Mouse (Mus musculus): ENCODE results near the gene 4930562C15Rik.

The 4930562C15Rik gene

DNA sequence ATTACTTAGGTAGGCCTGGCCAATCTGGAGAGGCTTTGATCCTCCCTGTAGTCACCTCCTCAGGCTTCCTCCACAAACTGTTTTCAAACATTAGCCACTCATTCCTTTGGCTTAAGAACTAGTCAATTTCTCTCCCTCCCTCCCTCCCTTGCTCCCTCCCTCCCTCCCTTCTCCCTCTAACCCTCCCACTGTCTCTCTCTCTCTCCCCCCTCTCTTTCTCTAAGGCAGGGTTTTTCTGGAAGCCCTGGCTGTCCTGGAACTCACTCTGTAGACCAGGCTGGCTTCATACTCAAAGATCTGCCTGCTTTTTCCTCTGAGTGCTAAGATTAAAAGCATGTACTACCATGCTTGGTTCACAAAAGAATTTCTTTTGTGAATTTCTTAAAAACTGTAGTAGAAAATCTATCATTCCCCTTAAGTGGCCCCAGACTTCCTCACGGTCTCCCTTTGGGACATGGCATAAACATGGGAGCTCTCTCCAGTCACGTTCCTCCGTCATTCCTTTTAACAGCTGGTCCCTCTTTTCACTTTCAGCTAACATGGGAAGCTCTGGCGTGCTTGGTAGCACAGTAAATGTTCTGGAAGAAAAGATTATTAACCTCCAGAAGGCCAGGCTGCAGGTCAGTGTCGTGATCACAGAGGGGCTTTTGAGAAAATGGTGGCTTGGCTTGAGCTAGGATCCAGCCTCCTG, 15.9 kb downstream of the 4930562C15Rik start:
- in situ Hi-C loops (cut with MboI; ENCODE audit: low pct_unique_long_range_greater_than_20kb in 1 of 2, low sequenced_read_pairs in 2 of 2, unreplicated experiment in 1 of 2): no loop called here

- in situ Hi-C loops (cut with MboI; ENCODE audit: low pct_unique_long_range_greater_than_20kb in 1 of 2, low sequenced_read_pairs in 2 of 2, unreplicated experiment in 1 of 2): no loop called here
Measured at GRCm38 (mm10) chr16:4855046-4855650, 19.9 kb downstream of the 4930562C15Rik start.

DNA sequence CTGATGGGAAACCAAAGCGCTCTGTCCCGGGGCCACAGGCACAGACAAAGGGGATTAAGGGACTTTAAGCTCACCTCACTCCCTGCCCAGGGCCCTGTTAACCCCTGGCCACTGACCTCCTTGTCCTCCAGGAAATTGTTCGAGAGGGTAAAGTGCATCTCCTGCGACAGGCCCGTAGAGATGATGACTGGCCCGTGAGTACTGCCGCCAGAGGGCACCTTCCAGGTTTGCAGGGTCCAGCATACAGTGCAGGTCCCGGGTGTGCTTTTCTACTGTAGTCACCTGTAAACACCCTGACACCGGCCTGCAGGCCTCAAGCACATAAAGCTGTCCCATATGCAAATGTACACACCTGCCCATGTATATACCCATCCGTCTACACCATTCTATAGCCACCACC, 26.2 kb downstream of the 4930562C15Rik start:
- in situ Hi-C loops (cut with MboI; ENCODE audit: low pct_unique_long_range_greater_than_20kb in 1 of 2, low sequenced_read_pairs in 2 of 2, unreplicated experiment in 1 of 2): no loop called here

GRCm38 (mm10) chr16:4862863-4863483, 27.8 kb downstream of the 4930562C15Rik start:
- in situ Hi-C loops (cut with MboI; ENCODE audit: low pct_unique_long_range_greater_than_20kb in 1 of 2, low sequenced_read_pairs in 2 of 2, unreplicated experiment in 1 of 2): no loop called here

- in situ Hi-C loops (cut with MboI; ENCODE audit: low pct_unique_long_range_greater_than_20kb in 1 of 2, low sequenced_read_pairs in 2 of 2, unreplicated experiment in 1 of 2): no loop called here
Measured at GRCm38 (mm10) chr16:4863742-4864141, 28.5 kb downstream of the 4930562C15Rik start.

GRCm38 (mm10) chr16:4866101-4866695, 31.0 kb downstream of the 4930562C15Rik start:
- in situ Hi-C loops (cut with MboI; ENCODE audit: low pct_unique_long_range_greater_than_20kb in 1 of 2, low sequenced_read_pairs in 2 of 2, unreplicated experiment in 1 of 2): no loop called here

DNA sequence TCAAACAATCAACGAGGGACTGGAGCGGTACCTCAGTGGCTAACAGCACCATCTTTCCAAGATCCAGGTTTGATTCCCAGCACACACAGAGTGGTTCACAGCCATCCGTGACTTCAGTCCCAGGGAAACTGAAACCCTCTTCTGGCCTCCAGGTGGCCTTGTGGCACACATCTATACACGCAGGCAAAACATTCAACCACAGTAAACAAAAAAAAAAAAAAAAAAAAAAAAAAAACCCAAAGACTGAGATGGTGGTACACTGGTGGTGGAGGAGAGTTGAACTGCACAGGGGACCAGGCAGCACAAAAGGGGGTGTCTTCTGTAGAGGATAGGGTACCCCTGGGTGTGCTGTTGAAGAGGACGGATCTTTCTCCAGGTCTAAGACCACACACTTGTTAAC, 35.3 kb downstream of the 4930562C15Rik start:
- in situ Hi-C loops (cut with MboI; ENCODE audit: low pct_unique_long_range_greater_than_20kb in 1 of 2, low sequenced_read_pairs in 2 of 2, unreplicated experiment in 1 of 2): no loop called here

- in situ Hi-C loops (cut with MboI; ENCODE audit: low pct_unique_long_range_greater_than_20kb in 1 of 2, low sequenced_read_pairs in 2 of 2, unreplicated experiment in 1 of 2): no loop called here
Measured at GRCm38 (mm10) chr16:4871926-4872325, 36.7 kb downstream of the 4930562C15Rik start.

DNA sequence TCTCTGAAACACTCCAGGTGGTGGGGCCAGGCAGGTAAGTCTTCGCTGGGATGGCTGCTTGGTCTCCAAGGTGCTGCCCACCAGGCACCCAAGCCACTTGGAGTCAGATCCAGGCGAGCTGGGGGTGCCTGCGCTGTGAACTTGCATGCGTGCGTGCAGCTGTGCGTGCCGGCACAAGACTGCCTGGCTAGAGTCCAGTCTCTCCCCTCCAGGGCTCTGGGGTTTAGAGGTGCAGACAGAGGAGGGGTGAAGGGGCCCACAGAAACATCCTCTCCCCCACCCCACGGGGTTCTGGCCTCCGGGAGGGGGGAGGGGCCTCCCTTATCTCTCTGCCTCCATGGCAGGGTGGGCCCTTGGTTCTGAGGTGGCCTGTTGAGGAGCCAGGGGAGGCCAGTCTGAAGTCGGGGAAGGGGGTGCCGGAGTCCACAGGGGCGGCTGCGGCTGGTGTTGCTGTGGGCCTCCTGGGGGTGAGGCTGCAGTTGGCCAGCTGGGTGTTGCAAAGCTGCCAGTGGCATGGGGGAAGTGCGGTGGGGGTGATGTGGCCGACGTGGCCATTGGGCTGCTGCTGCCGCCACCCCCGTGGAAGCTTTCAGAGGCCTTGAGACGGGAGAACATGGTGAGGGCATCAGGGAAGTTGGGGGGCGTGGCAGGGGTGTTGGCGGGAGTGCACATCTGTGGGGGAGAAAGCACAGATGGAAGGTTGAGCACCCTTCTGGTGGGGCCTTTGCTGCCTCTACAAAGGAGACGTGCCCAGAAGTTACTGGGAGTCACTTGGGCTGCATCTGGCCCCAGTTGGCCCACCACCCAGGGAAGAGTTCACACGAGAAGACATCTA, 40.2 kb downstream of the 4930562C15Rik start:
- in situ Hi-C loops (cut with MboI; ENCODE audit: low pct_unique_long_range_greater_than_20kb in 1 of 2, low sequenced_read_pairs in 2 of 2, unreplicated experiment in 1 of 2): no loop called here

DNA sequence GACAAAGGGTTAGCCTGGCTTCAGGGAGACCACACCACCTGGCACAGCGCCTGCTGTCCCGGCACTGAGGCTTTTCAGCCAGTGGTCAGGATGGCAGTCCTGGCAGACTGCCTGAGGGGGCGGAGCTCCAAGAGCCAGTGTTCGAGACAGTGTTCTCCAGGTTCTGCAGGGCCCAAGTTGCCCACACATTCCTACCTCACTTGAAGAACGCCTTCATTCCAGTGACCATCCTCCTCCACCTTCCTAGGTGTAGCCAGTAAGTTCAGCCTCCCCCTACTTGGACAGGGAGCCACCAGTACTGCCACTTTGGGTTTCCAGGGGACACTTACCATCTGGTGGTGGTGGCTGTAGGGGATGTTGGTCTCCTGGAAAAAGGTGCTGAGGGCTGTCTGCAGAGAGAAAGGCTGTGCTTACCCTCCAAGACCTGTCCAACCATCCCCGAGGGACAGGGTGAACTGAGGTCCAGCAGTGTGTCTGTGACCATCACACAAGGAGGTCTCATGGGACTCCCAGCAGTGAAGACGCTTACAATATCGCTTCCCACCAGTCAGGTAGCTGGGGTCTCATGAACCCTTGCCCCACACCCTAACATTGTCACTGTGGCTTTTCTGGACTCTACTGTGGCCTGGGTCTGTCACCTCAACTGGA, 40.9 kb downstream of the 4930562C15Rik start:
- in situ Hi-C loops (cut with MboI; ENCODE audit: low pct_unique_long_range_greater_than_20kb in 1 of 2, low sequenced_read_pairs in 2 of 2, unreplicated experiment in 1 of 2): no loop called here

- in situ Hi-C loops (cut with MboI; ENCODE audit: low pct_unique_long_range_greater_than_20kb in 1 of 2, low sequenced_read_pairs in 2 of 2, unreplicated experiment in 1 of 2): no loop called here
Measured at GRCm38 (mm10) chr16:4877195-4877594, 42.0 kb downstream of the 4930562C15Rik start.

DNA sequence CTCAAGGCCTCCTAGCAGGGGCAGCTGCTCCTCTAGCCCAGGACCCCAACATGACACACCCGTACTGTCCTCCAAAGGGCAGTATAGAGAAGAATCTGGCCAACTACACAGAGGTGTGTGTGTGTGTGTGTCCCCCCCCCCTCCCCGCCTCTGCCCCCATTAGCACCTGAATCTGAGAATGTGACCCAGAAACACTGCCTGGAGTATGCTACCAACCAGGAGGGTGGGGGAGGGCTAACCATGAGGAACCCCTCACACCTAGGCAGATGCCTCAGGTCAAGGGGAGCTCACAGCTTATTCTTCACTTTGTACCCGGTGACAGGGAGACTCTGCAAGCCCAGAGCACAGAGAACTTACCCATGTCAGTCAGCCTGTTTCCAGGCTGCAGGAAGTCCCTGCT, 42.5 kb downstream of the 4930562C15Rik start:
- in situ Hi-C loops (cut with MboI; ENCODE audit: low pct_unique_long_range_greater_than_20kb in 1 of 2, low sequenced_read_pairs in 2 of 2, unreplicated experiment in 1 of 2): no loop called here

- in situ Hi-C loops (cut with MboI; ENCODE audit: low pct_unique_long_range_greater_than_20kb in 1 of 2, low sequenced_read_pairs in 2 of 2, unreplicated experiment in 1 of 2): no loop called here
Measured at GRCm38 (mm10) chr16:4878192-4878885, 43.1 kb downstream of the 4930562C15Rik start.

DNA sequence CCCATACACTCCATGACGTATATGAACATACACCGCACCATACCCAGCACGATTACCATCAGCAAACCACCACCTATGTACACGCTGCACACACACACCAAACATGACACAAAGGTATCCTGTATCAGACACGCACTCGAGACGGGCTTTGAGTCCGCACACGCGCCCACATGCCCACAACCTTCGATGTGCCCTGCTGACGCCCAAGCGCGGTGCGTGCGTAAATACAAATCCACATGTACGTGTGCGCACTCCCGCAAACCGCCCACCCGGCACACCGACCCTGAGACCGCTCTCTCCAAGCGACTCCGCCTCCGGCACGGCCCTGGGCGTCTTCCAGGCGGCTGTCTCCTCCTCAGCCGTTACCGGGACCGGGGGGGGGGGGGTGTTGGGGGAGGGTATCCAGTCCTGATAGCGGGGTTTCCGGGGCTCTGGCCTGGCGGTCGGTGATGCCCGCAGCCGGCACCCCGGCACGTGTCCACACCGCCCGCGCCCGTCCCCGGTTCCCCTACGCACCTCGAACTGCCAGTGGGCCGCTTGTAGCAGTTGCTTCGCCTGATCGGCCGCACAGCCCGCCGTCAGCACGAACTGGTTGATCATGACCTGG, 44.0 kb downstream of the 4930562C15Rik start:
- in situ Hi-C loops (cut with MboI; ENCODE audit: low pct_unique_long_range_greater_than_20kb in 1 of 2, low sequenced_read_pairs in 2 of 2, unreplicated experiment in 1 of 2): no loop called here

DNA sequence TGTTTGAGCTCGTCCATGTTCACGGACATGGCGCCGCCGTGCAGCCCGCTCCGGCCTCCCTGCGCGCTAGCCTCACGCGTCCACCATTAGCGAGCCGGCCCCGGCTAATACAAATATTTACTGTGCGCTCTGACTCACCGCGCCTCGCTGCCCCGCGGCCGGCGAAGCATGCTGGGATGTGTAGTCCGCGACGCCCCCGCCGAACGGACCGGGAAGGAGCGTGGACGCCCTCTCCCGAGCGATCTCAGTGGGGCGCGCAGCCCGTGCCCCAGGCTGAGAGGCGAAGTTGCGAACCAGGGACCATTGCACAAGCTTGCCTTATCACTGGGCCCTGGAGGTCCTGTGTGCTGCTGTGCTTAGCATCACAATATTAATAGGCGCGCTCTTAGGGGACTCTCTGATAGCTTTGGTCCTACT, 44.5 kb downstream of the 4930562C15Rik start:
- in situ Hi-C loops (cut with MboI; ENCODE audit: low pct_unique_long_range_greater_than_20kb in 1 of 2, low sequenced_read_pairs in 2 of 2, unreplicated experiment in 1 of 2): no loop called here

DNA sequence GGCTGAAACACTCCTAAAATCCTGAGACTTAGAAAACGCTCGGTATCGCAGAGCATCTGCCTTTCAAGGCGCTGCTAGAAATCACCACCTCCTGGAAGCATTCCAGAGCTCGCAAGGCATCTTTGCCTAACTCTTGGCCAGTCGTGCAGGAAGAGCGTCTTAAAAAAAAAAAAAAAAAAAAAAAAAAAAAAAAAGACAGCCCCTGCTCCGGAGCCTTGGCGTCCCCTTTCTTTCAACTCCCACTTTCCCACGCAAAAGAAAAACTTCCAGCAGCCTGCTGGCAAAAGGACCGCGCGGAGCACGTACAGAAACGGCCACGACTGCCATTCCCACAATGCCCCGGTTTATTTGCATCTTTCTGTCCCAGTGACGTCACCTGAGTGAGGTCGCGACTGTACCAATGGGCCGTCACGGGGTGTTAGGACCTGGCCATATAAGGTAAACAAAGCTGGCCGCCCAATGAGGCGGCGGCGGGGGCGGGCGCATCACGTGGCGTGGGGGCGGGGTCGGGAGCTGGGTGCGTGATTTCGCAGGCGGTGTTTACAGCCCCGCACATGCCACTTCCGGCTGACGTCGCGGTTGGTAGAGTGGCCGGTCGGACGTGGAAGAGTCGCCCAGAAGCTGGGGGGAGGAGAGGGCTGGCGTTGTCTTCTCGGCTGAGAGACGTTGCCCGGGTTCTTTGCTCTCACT, 45.1 kb downstream of the 4930562C15Rik start, which contains the start of gene Ubald1:
TSS of gene Ubald1 (minus strand) at position 180 of the 690 bp plus-strand sequence.
- in situ Hi-C loops (cut with MboI; ENCODE audit: low pct_unique_long_range_greater_than_20kb in 1 of 2, low sequenced_read_pairs in 2 of 2, unreplicated experiment in 1 of 2): no loop called here
